Mouse (Mus musculus): ENCODE measurements at regions not wholly inside any gene's neighbourhood (a gene's known extent, or its start where the extent isn't known, plus 50 kb on each side); places are given as distances from the start of the nearest gene placed in this dataset.

DNA sequence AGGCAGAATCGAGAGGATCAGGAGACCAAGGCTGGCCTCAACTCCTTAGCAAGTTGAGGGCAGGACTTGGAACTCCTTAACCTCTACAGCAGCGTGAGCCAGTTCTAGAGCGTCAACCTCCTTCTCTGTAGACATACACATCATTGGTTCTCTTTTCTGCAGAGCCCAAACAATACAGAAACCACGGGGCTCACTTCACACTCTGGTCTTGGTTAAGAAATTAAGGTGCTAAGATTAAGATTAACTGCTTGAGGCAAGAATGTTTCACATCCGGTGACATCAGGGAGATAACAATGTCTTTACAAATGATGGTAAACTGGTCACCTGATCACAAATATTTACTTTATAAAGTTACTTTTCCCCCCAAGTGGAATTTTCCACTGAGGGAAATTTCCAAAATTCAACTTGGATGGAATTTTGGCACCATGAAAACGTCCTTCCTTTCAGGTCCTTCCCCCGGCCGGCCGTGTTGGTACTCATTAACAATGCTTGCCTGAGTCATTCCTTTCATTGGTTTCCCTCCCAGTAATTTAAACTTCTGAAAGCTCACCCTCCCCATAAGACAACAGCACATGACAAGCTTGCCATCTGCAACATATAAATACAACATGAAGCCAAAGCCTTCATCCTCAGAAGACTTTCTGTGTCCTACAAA, 77.3 kb upstream of the Kdm7a start:
- DNase-seq (ENCODE audit: low spot score) = no peak

DNA sequence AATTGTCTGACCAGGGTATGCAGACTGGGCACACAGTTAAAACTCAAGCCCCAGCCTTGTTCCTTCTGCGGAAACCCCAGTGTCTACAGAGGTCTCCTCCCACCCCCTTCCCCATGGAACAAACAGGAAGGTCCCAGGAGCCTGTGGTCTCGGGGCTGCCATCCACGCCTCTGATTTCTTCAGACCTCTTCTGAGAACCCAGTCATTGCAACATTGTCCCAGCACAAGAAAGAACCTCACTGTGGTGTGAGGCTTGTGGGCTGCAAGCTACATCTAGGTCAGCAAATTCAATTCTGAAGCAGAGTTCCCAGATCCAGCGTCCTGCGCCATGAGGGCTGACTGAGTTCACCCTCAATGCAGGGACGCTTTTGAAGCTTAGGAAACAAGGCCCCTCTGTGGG, 71.7 kb upstream of the Kdm7a start:
- no peak for DNase-seq (ENCODE audit: low spot score)

DNA sequence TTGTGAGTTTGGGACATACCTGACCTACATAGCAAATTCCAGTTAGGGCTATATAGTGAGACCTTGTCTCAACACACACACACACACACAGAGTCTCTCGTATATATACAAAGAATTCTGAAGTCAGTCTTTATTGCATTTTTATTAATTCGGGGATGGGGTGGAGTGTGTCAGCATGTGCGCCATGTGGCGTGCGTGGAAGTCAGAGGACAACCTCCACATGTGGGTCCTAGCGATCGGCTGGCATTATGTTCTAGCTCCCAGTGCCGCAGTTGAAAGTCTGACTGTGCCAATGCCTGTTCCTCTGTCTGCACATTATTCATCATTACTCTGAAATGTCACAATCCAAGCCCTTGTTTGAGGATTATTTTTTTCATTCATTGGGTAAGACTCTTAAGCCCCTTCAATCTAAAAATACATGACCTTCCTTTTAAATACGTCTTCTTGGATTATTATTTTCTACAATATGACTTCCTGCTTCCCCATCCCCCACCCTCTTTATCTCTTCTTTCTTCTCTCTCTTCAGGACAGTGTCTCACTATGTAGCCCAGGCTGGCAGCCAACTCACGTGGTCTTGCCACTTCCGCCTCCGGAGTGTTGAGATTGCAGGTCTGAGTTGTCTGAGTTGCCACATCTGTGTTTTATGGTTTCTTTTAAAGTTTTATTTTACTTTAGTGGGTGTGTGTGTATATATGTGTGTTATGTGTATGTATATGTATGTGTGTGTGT, 68.3 kb upstream of the Kdm7a start:
- DNase-seq (ENCODE audit: low spot score) = no peak

DNA sequence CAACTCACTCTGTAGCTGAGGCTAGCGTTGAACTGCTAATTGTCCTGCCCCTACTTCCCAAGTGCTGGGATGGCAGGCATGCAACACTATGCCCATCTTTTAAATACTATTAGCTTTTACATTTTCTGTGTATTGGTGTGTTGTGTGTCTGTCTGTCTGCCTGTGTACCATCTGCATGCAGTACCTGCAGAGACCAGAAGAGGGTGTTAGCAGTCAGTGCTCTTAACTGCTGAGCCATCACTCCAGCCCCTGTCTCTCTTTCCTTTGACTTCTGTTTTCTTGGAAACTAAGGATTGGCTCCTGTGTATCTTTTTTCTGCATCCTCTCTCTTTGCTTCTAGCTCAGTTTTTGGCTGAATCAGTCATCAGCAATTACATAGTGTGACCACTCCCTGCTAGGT, 66.8 kb upstream of the Kdm7a start:
- DNase-seq (ENCODE audit: low spot score) = no peak

DNA sequence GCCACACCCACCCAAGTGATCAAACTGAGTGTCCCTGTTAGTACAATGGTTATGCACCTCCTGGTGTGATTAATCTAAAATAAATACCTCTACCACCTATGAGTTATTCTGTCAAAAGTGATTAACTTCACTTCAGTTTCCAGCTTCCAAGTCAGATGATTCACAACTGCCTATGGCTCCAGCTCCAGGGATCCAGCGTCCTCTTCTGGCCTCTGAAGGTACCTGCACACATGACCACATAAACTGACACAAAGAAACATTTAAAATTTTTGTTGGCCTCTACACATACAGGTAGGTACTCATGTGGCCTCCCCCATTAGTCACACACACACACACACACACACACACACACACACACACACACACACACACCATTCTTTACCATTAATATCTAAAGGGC, 63.9 kb upstream of the Kdm7a start:
- DNase-seq (ENCODE audit: low spot score) = no peak

DNA sequence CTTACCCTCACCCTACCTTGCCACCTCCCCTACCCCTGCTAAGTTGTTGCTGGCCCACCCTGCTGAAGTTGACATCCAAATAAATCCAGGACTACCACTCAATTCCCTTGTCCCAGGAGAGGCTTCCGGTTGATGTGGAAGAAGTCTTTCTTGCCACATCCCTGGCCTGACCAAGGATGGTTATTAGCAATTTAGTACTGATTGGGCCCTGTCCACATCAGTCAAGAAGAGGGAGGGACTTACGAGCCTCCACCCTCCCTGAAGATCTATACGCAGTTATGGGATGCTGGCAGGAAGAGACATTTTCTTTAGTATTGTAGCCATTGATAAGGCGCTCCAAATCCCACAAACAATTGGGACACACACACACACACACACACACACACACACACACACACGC, 63.1 kb upstream of the Kdm7a start:
- no peak for DNase-seq (ENCODE audit: low spot score)

DNA sequence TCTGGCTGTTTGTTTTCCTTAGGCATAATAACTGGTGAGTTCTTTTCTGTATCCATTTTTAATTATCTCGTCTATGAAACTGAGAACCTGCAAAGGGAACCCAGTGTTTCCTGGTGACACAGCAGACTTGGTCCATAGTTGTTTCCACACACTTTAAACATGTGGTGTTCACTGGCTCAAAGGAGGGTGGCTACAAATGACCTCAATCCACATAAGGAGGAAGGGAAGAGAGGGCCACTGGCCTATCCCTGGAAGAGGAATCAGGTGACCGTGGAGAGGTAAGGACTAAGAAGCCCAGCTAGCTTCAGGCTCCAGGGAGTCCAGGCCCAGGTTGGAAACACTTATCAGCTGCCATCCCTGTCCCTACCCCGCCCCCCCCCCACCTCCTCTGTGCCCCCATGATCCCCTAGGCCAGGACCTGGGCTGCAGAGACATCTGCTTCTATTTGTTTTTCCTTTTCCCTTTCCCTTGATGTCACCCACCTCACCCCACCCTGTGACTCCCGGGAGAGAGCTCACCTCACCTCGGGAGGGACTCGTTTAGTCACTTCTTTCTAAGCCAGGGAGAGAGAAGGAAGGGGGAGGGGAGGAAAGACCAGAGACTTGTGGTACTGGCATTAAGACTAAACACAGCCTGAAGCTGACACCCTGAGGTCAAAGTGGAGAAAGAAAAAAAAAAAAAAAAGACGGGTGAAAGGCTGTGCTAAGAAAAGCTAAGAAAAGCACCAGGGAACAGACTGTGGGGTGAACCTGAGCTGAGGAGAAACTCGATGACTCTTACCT, 62.2 kb upstream of the Kdm7a start:
- no peak for DNase-seq (ENCODE audit: low spot score)

DNA sequence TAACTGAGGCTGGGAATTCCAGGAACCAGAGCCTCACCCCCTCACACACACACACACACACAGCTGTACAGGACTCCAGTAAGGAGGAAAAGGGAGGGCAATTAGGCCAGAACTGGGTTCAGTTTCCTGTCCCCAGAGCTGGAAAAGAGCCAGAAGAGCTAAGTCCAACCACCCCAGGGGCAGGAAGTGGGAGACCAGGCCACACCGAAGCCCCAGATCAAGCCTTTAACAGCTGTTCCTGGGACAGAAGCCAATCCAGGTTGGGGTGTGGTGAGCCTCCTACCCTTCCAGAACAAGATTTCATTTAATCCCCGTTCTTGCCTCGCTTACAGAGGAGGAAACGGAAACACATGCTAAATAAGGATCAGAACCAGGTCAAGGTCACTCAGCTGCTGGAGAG, 58.1 kb upstream of the Kdm7a start:
- no peak for DNase-seq (ENCODE audit: low spot score)

DNA sequence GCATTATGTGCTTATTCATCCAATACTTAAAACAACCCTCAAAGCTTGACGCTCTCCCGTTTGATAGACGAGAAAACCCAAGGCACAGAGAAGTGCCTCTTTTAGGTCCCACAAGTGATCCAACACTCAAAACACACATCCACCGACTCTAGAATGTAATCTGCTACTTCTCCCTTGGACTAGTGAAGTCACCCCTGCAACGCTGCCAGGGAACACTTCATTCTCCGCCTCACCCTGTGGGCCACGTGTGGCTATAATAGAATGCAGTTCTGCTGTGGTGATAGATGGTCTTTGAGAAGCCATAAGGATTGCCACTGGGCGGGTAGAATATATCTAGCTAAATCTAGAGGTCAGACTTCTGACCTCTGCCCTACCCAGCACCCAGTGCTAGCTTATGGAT, 57.0 kb upstream of the Kdm7a start:
- DNase-seq (ENCODE audit: low spot score) = no peak

DNA sequence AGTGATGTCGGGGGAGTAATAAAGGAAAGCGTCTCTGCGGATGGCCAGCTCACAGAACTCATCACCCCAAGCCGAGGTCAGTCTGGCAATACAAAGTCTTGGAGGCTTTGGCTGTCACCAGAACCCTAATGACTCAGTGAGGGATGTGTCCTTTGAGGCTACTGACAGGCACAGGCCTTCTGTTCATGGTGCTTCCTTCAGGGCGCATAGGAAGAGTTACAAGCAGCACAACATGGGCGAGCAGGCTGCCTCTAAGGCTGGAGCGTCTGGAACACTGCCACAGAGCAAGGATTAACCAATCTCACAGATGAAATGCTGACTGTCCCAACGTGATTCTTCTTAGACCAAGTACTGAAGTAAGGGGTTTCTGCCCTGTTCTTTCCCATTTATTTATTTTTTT, 55.4 kb upstream of the Kdm7a start:
- no peak for DNase-seq (ENCODE audit: low spot score)

DNA sequence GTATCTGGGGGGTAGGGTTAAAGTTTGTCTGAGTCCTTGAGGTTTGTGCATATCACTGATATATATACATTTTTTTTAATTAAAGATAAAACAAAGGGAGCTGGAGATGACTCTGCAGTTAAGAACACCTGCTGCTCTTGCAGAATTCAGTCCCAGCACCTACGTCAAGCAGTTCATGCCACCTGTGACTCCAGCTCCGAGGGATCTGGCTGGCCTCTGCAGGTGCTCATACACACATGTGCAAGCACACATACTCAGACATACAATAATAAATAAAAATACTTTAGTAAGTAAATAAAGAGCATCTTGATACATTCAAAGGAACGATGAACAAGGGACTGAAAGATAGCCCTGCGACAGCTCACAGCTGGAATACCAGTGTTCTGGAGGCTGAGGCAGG, 53.9 kb upstream of the Kdm7a start:
- no peak for DNase-seq (ENCODE audit: low spot score)

DNA sequence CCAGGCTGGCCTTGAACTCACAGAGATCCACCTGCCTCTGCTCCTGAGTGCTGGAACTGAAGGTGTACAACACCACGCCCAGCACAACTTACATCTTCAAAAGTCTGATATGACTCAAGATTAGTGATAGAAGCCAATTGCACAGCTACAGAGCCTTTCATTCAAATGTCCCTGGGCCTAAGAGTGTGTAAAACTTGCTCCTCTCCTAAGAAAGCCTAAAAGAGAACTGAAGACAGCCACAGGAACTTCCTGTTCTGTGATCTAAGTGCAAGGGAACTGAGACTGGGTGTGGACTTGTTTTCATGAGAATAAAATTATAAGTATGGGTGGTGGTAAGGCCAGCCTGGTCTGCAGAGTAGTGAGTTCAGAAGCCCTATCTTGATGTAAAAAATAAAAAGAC, 52.5 kb upstream of the Kdm7a start:
- DNase-seq (ENCODE audit: low spot score) = no peak

DNA sequence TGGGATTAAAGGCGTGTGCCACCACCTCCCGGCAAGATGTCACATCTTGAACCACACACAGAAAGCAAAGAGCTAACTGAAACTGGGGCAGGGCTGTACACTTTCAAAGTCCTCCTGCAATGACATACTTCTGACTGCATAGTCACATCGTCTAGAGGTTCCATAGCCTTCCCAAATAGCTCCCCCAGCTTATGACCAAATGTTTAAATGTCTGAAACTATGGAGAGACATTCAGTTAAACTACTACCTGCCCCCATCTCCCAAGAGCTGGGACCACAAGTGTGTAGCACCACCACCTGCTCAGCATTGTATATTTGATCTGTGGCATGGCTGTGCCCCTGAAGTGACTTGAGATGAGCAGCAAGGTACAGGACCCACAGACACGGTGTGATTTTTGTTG, 52.1 kb upstream of the Kdm7a start:
- DNase-seq (ENCODE audit: low spot score) = no peak

DNA sequence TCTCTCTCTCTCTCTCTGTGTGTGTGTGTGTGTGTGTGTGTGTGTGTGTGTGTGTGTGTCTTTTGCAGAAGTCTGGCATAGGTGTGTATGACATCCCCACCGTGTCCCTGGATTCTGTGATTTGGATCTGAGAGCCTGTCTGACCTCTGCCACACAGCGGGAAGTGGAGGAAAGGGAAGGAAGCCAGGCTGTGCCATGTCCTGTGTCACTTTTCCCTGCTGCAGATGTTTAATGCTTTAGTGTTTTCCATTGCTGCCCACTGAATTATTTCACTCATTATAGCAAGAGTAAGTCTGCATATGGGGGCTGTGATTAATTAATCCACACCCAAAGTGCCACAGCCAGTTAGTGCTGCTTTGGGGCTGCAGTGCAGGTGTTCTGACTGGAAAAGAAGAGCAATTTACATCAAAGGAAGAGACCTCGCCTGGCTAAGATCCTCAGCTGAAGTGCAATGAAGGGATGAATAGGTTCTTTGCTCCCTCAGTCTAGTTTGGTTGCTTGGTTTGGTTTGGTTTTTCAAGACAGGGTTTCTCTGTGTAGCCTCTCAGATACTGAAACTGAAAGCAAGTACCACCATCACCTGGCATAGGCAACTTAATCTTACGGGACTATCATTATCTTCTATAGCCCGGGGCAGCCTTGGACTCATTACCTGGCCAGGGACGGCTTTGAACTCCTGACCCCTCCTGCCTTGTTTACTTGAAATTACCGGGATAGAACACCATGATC, 51.2 kb upstream of the Kdm7a start:
- DNase-seq (ENCODE audit: low spot score) = no peak

DNA sequence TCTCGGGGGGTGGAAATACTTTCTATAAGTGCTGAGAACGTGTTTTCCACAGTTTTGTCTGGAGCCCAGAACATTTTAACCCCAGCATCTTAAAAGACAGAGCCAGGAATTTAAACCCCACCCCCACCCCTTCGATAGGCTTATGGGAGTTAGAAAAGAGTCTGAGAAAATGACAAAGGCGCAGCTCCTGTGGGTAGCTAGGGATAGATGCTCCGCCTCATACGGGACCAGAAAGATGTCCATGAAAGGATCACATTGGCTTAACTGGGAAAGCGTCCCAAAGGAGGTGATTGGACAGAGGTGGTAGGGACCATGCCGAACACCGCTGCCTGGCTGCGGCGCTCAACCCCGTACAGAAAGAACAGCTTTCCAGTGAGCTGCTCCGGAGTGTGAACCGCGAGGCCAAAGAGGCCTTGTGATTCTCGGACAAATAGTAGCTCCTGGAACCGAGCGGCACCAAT, 50.6 kb upstream of the Kdm7a start:
- DNase-seq (ENCODE audit: low spot score) = no peak

DNA sequence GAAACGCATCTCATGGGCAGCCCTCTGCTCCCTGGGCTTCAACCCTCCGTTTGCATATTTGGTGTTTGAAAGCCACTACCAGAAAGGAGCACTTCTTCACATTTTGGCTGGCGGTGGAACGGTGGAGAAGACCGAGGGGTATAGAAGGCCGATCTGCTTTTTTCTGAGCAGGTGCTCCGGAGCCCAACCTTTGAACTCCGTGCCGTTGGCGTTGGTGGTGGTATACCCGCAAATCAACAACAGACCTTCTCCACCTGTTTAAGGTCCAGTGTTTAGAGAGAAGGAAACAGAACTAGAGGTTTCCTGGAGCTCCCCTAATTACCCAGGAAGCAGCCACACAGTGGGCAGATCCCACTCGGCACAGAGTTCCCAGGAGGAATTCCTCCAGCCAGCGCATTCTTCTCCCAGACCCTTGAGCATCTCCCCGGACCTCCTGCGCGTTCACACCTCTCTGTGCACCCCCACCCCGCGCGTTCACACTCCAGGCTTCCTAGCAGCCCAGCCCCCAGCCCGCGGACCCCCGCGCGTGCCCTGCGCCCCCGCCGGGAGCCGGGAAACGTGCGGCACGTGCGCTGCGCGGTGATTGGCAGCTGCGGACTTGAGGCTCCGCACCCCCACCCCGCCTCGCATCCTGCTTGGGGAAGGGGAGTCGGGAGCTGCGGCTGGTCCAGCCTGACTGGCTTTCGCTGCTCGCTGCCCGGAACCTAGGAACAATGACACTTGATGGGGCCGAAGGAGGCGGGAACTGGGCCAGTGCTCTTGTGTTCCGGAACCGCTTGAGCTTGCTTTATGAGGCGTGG, 49.9 kb upstream of the Kdm7a start:
- DNase-seq (ENCODE audit: low spot score) = peak; percentile 20
